Mouse (Mus musculus): ENCODE results near the gene Atxn2l. TPM values are rescaled to one million over a fixed set of nuclear protein-coding genes. Genes with fewer than 3 reads are reported as not detected.

The Atxn2l gene
- total RNA-seq, 2 experiments from 2014 or later, result 116 to 121 TPM

DNA sequence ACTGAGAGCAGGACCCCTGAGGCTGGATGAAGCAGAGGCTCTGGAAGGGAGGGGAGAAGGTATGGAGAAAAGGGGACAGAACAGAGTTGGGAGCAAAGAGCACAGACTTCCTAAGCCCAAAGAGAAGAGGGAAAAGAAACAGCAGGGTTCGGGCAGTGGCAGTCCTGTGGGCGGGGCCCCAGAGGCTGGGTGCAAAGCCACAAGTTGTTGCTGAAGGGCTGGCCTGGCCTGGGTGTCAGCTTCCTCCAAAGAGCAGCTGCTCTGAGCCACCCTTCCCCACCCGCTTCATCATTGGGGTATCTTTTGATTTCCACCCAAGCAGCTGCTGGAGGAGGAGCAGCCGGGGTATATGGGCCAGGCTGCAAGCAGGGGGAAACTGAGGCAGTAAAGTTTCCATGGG is 39.1 kb downstream of the Atxn2l start:
- DNase-seq (ENCODE audit: low spot score in 2 of 2), result no peak

DNA sequence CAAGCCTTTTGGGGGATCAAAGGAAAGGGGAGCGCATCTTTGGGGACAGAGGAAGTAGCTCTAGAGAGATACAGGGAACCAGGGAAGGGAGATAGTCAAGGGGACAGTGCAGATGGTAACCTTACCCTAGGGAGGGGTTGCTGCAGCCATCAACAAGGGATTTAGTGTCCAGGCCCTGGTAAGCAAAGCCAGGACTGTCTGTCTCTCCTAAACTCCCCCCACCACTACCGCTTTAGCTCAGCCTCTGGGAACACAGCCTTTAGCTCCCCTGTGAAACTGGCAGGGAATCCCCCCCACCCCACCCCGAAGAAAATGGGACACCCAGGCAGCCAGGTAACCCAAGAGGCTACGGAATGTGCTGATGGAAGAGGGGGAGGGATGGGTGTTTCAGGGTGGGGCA is 39.7 kb downstream of the Atxn2l start:
- no peak for DNase-seq (ENCODE audit: low spot score in 2 of 2)

DNA sequence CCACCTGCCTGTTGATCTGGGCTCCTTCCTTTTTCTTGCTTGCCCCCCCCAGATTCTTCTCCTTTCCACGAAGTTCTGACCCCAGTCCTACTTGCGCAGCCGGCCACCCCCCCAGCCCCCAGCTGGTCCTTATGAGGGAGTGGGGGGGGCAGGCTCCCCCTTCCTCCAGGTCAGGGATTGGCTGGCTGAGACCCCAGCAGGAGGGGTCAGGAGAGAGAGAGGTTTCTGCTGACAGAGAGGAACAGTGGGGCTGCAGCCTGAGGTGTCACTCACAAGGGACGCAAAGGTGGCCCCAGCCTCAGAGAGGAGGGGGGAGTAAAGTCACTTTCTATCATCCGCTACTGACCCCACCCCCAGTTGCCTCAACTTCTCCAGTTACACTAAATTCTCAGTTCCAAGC is 40.2 kb downstream of the Atxn2l start, which contains the start of gene Atp2a1:
Atp2a1 (minus strand) TSS at position 105 of the 400 bp plus-strand sequence.
- no peak for DNase-seq (ENCODE audit: low spot score in 2 of 2)

DNA sequence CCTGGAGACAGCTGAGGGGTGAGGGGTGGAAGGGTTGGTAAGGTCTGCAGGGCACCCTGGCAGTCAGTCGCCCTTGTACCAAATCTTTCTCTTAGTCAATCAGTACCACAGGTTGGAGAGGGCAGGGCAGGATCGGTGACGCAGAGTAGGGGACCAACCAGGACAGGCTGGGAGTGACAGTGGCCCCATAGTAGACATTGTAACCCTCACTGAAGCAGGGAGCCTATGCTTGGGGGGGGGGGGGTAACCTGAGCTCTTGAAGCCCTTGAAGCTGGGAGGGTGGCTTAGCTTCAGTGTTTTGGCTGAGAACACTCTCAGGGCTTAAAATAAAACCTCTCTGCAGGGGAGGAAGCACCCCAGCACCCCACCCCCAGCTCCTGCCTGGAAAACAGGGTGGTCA is 41.6 kb downstream of the Atxn2l start:
- DNase-seq (ENCODE audit: low spot score in 2 of 2), result no peak

DNA sequence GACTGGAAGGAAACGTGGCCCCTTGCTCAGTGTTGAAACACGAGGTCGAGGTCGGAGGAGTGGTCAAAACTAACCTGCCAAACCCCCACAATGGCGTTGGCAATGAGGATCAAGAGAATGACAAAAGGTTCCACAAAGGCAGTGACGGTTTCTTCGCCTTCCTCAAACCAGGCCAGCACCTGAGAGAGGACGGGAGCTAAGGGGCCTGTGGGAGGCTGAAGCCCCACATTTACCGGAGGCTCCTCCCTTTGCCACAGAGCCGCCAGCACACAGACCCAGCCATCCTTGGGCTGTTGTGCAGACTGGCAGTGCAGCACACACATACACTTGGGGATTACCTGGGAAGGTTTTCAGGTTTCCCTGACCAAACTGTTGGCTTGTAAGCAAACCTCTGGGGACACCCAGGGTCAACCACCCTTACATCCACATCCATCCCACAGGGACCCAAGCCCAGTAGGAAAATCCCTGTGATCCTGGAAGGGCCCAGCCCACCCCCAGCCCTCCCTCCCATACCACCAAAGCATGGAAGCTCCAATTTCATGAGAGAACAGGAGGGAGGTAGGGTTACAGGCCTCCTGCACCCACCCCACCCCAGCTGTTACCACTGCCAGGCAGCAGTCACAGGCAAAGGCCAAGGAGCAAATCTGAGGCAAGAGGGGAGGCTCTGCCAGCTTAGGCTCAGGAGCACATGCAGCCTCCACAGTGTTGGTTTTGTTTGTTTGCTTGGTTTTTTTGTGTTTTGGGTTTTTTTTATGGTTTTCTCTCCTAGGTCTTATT is 42.4 kb downstream of the Atxn2l start:
- DNase-seq (ENCODE audit: low spot score in 2 of 2), result no peak

DNA sequence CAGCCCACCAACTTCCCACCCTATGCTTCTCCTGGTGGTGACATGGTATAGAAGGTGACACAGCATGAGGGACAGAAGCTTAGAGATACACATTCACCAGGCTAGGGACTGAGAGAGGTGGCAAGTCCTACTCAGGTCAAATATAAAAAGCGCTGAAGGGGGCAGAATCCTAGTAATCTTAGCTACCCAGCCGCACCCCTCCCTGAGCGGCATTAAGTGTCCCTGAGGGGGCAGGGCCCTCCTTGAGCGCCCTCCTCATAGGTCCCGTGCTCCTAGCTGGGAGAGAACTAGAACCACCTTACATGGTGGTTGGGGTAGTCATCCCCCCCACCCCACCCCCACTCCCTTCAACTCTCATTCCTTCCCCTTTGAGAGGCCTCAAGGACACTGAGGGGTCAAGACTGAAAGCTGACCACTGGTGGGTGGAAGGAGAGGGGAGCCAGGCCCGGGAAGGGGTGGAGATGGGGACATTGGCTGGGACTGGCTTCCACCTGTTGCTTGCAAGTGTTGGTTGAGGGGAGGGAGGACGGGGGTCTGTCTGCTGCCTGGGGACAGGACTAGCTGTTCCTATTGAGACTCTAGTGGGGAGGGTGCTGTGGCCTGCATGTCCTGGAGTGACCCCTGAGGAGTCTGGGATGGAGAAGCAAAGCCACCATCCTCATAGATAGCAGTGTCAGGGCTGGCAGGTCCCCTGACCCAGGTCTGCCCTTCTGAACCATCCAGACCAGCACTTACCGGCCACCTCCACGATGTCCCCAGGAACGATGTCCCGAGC is 44.2 kb downstream of the Atxn2l start:
- no peak for DNase-seq (ENCODE audit: low spot score in 2 of 2)

DNA sequence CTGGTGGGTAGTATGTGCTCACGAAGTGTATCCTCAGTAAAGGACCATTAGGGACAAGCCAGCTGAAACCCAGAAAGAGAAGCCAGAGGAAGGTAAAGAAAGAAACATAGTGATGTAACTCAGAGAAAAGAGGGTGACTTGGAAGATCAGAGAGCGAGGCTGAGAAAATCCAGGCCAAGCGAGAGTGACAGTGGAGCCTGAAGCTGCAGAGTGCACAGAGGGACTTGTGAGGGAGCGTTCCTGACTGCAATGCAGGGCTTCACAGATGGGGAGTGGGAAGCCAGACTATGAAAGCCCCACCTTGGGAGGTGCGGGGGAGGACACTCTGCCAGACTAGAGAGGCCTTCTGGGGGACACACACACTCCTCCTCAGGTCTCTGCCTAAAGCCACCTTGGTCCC is 45.0 kb downstream of the Atxn2l start:
- DNase-seq (ENCODE audit: low spot score in 2 of 2), result no peak

DNA sequence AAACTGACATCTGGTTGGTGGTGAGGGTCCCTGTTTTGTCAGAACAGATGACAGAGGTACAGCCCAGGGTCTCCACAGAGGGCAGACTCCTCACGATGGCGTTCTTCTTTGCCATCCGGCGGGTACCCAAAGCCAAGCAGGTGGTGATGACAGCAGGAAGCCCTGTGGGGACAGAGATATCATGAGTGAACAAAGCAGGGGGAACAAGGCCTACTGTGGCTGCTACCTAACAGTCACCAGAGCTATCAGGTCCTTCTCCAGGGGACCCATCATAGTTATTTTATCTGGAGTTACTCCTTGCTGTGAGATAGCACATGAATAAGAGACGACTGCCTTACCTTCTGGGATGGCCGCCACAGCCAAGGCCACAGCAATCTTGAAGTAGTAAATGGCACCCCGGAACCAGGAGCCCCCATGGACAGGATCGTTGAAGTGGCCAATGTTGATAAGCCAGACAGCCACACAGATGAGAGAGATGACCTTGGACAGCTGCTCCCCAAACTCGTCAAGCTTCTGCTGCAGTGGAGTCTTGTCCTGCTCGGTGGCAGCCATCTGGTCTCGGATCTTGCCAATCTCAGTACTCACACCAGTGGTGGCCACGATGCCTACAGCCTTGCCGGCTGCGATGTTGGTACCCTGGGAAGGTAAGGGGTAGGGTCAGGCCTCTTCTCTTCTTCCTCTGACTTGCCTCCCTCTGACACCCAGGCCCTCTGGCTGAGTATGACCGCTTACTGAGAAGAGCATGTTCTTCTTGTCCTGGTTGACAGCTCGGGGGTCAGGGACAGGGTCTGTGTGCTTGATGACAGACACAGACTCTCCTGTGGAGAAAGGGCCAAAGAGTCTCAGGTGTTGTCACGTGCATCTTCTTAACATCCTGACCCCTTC is 46.6 kb downstream of the Atxn2l start:
- DNase-seq (ENCODE audit: low spot score in 2 of 2), result no peak

DNA sequence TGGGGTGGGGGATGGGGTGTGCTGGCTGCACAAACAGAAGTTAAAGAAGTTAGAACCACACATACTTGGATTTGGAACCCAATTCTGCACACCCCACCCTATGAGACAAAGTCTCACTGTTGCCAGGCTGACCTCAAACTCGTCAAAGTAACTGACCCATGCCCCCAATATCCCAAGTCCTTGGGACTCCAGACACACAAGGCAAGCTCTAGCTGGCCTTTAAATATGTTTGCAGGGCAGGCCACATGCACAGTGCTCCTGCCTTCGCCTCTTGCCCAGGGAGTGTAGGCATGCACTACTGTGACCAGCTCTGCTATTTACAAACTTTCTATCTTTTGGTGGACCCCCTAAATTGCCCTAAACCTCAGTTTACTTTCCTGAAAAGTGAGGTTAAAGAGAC is 48.0 kb downstream of the Atxn2l start:
- DNase-seq (ENCODE audit: low spot score in 2 of 2), result no peak

DNA sequence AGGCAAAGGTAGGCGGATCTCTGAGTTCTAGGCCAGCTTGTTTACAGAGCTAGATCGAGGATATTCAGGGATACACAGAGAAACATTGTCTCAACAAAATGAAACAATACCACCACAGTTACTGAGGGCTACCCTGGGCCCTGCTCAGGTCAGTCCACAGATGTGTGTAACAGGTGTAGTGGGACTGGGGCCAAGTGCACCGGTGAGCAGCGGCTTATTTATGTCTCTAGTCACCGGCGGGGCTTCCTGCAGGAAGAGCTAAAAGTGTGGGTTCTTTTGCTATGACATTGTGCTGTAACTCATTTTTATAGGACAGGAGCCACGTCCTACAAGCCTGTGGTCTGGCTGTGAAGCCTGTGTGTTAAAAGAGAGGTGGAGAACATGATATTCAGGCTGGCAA is 49.4 kb downstream of the Atxn2l start:
- DNase-seq (ENCODE audit: low spot score in 2 of 2), result no peak

DNA sequence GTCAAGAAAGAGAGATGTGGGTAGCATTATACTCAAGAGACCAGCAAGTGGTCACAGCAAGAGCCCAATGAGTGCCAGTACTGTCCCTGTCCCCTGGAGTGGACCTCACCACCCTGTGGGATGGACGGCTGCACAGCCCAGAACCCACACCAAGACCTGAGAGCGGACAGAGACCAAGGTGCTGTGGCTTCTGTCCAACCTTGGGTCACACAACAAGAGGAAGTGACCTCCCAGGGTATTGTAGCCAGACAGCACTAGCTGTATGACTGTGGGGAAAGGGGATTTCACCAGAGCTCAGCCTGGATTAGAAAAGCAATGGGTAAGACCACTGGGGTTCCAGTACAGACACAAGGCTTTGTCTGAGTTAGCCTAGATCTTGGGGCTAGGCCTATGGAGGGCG is 51.0 kb downstream of the Atxn2l start:
- DNase-seq (ENCODE audit: low spot score in 2 of 2), result no peak

DNA sequence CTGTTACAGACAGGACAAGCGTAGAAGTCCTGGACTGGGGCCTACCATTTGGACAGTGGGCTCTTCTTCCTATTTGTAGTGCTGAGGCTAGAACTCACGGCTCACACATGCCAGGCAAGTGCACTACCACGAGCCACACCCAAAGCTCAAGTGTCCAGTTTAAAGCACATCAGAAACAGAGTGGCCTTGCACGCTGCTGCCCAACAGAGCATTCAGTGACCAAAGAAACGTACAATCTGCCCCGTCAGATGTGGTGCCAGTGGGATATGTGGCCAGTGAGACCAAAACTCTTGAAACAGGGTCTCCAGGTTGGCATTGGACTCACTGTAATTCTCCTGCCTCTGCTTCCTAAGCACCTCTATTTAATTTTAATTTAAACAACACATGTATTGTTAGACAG is 52.6 kb downstream of the Atxn2l start:
- no peak for DNase-seq (ENCODE audit: low spot score in 2 of 2)

DNA sequence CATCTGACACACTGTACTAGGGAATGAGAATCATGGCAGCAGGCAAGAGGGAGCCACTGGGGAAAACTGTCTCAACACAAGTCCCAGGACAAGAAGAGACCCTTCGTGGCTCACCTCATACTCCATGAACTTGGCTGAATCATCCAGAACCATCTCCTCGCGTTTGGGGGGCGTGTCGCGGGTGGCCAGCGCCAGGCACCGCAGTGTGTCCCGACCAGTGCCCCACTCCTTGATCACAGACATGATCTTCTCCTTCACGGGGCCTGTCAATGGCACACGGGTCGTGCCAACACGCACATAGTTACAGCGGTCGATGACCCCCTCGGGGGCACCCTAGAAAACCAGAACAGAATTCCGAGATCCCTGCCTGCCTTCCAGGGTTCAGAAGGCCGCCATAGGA is 53.2 kb downstream of the Atxn2l start:
- no peak for DNase-seq (ENCODE audit: low spot score in 2 of 2)

DNA sequence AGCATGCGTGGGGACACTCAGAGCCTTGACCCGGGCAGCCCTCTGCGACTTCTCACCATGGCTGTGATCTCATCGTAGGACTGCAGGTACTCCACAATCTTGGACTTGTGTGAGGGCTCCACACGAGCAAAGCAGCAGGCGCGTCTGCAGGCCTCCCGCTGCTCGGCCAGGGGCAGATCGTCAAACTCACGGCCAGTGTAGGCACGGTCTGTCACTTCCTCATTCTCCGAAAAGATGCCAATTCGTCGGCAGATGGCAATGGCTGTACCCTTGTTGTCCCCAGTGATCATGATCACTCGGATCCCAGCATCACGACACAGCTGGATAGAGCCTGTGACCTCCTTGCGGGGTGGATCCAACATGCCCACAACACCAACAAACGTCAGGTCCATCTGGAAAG is 54.8 kb downstream of the Atxn2l start:
- no peak for DNase-seq (ENCODE audit: low spot score in 2 of 2)

DNA sequence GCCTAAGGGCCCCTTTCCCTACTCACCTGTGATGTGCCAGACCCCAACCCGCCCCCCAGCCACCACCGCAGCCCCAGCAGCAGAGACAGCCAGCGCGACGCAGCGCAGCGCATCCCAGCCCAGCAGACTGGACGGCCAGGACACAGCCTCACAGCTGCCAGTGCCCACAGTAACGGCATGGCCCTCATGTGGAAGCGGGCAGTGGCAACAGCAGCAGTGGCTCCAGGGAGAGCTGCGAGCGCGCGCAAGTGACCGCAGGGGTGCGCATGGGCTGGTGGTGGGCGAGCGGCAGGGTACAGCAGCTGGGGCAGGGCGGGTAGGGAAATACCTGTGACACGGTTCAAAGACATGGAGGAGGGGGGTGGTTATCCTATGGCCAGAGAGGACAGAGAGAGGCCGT is 57.0 kb downstream of the Atxn2l start:
- DNase-seq (ENCODE audit: low spot score in 2 of 2), result no peak

DNA sequence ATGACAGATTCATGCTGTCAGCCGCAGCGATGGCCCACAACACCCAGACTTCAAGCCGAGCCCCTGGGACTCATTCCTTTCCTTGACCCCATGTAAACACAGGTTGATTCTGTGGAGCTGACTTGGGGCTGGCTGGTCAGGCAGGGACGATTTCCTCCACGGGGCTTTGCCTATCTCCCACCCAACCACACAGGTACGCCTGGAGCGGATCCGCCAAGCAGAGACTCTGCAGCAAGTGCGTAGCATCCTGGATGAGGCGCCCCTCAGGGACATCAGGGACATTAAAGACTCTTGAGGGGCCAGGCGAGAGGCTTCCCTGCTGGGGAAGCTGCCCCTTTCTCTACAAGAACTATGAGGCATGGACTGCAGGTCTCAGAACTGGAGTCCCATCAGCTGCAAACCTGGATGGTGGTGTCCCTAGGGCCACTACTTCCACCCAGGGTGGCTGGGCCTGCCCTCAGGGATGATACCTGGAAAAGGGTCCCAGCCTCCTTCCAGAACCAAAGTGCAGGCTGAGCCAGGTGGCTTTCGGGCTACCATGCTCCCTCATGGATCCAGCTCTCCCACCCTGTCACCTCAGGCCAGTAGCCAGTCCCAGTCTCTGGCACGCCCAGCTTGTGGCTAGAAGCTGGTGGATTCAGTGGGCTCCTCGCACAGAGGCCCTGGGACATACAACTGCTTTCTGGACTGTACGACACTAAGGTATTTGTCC is 58.0 kb downstream of the Atxn2l start:
- no peak for DNase-seq (ENCODE audit: low spot score in 2 of 2)

DNA sequence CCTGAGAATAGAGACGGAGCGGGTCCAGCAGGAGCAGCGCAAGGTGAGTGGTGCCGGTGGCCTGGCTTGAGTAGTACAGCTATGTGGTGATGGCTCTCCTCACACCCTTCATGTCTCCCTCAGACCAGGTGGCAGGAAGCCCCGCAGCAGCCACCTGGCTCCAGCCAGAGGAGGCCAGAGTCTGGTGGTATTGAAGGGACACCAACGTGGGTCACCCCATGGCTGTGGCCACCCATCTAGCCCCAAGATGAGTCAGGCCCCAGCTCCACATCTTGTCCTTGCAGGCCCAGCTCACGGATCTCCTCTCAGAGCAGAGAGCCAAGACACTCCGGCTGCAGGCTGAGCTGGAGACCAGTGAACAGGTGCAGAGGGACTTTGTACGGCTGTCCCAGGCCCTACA is 58.7 kb downstream of the Atxn2l start:
- DNase-seq (ENCODE audit: low spot score in 2 of 2), result no peak

DNA sequence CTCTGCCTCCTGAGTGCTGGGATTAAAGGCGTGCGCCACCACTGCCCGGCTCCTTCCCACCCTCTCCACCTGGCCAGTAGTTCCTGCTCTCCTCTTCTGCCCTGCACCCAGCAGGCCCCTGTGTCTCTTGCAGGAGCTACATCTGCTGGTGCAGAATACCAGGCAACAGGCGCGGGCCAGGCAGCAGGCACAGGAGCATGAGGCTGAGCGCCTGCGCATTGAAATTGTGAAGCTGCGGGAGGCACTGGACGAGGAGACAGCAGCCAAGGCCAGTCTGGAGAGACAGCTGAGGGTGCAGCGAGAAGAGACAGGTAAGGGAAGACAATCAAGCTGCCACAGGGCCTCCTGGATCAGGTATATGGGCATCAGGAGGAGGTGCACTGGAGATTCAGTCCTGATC is 59.2 kb downstream of the Atxn2l start:
- DNase-seq (ENCODE audit: low spot score in 2 of 2), result no peak

Measured in layer of hippocampus, adult 18-20 months (tissue).